10 mouse cellular contexts compared by ENCODE assay signal in the genomic region with DNA sequence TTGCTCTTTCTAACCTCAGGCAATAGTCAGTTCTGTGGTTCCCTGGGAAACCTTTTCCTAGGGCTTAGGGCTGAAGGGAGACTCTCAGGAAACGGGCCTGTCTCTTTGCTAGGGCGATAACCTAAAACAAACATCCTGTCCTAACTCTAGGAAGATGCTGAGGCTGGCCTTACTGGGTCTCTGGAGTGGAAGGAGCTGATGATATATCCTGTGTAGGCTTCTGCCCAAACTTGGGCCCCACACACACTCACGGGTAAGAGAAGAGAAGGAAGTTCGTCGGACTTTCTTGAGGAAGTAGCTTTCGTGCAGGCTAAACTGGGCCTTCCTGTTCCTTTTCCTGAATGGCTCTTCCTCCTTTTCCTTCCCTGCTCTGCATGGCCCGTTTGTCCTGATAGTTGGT. TPM values are rescaled to one million over a fixed set of nuclear protein-coding genes. Genes with fewer than 3 reads are reported as not detected.
DNase-seq lines count a peak whose midpoint lies in the region; ATAC-seq and TF ChIP-seq lines count a peak whose summit lies in the region.
"Had no signal": no experiment of that assay in that cellular context is flagged by ENCODE, and none has a peak within 500 bp of the region (broad histone marks: within the 10 kb centered on the region; RNA-seq: fewer than 3 reads in every experiment).

No protein-coding gene starts in this region.

- no peak for DNase-seq in hindbrain, embryonic 11.5 days (ENCODE audit: low spot score)
- no peak for DNase-seq in hindbrain, postnatal 0 days (ENCODE audit: low spot score)
- no peak for DNase-seq in embryonic facial prominence, embryonic 11.5 days (ENCODE audit: low spot score)
- no peak for DNase-seq in cerebellum, postnatal 25 days
- no peak for DNase-seq in gastrocnemius, postnatal 10 days
- DNase-seq in right cerebral cortex, postnatal 36 days (ENCODE audit: low spot score in 2 of 2), result no peak
- DNase-seq: spleen, adult 18-20 months had no signal

- TF ChIP-seq CTCF in hindbrain, postnatal 0 days (IDR thresholded peaks at IDR 0.05; ENCODE audit: low read depth), result no peak

- H3K27me3 ChIP-seq in hindbrain, embryonic 11.5 days (ENCODE audit: control insufficient read depth, insufficient read depth, low read length), result no peaks in the 10 kb centered on the region
- H3K27me3 ChIP-seq in hindbrain, postnatal 0 days (ENCODE audit: insufficient read depth, low read length), result no peaks in the 10 kb centered on the region
- no peaks in the 10 kb centered on the region for H3K27me3 ChIP-seq in embryonic facial prominence, embryonic 11.5 days (ENCODE audit: control insufficient read depth, insufficient read depth, low read length)
- no peaks in the 10 kb centered on the region for H3K27me3 ChIP-seq in kidney, embryonic 15.5 days
- H3K27me3 ChIP-seq: embryonic facial prominence, embryonic 12.5 days had no signal

- H3K9ac ChIP-seq in hindbrain, embryonic 11.5 days (ENCODE audit: low read depth, low read length), result no peak overlapping the region
- H3K9ac ChIP-seq in hindbrain, postnatal 0 days (replicated peaks; ENCODE audit: low read length), result no peak overlapping the region
- H3K9ac ChIP-seq in embryonic facial prominence, embryonic 11.5 days (replicated peaks; ENCODE audit: low read length), result no peak overlapping the region
- H3K9ac ChIP-seq in kidney, embryonic 15.5 days, result no peak overlapping the region
- H3K9ac ChIP-seq: embryonic facial prominence, embryonic 12.5 days had no signal

- H3K9me3 ChIP-seq in hindbrain, embryonic 11.5 days (ENCODE audit: control insufficient read depth, low read length), result no peaks in the 10 kb centered on the region
- H3K9me3 ChIP-seq in hindbrain, postnatal 0 days (ENCODE audit: low read length), result no peaks in the 10 kb centered on the region
- no peaks in the 10 kb centered on the region for H3K9me3 ChIP-seq in embryonic facial prominence, embryonic 11.5 days (replicated peaks; ENCODE audit: control insufficient read depth, low read length)
- H3K9me3 ChIP-seq in kidney, embryonic 15.5 days (replicated peaks), result no peaks in the 10 kb centered on the region
- H3K9me3 ChIP-seq: embryonic facial prominence, embryonic 12.5 days had no signal

- no peak overlapping the region for H3K4me3 ChIP-seq in hindbrain, embryonic 11.5 days (ENCODE audit: low read depth, low read length)
- H3K4me3 ChIP-seq in hindbrain, postnatal 0 days (ENCODE audit: low read length), result no peak overlapping the region
- no peak overlapping the region for H3K4me3 ChIP-seq in embryonic facial prominence, embryonic 11.5 days (ENCODE audit: low read depth, low read length)
- H3K4me3 ChIP-seq in kidney, embryonic 15.5 days (replicated peaks), result no peak overlapping the region
- no peak overlapping the region for H3K4me3 ChIP-seq in macrophage (ENCODE audit: inconsistent target)
- H3K4me3 ChIP-seq: embryonic facial prominence, embryonic 12.5 days had no signal

- 73% methylated on average over 7 of the region's 7 CpGs for WGBS in hindbrain, embryonic 11.5 days
- 79% methylated on average over 7 of the region's 7 CpGs for WGBS in hindbrain, postnatal 0 days
- WGBS in embryonic facial prominence, embryonic 11.5 days, result 53% methylated on average over 7 of the region's 7 CpGs
- WGBS in kidney, embryonic 15.5 days, result 41% methylated on average over 7 of the region's 7 CpGs
- WGBS in macrophage (ENCODE audit: missing documents), result 2% methylated on average over 7 of the region's 7 CpGs

- peaks cover 99% of the 10 kb centered on the region for H3K79me2 ChIP-seq in macrophage (ENCODE audit: inconsistent target)

- no peak overlapping the region for H3K4me2 ChIP-seq in hindbrain, embryonic 11.5 days (replicated peaks; ENCODE audit: low read depth, low read length)
- H3K4me2 ChIP-seq in hindbrain, postnatal 0 days (ENCODE audit: low read depth, low read length), result no peak overlapping the region
- H3K4me2 ChIP-seq in embryonic facial prominence, embryonic 11.5 days (ENCODE audit: low read depth, low read length), result no peak overlapping the region
- H3K4me2 ChIP-seq in kidney, embryonic 15.5 days, result no peak overlapping the region
- H3K4me2 ChIP-seq: embryonic facial prominence, embryonic 12.5 days had no signal

- peak overlapping the region; percentile 68; the same call in 1 of the 2 replicates for H3K27ac ChIP-seq in hindbrain, embryonic 11.5 days (ENCODE audit: low read depth, low read length)
- H3K27ac ChIP-seq in hindbrain, postnatal 0 days, result no peak overlapping the region
- H3K27ac ChIP-seq in embryonic facial prominence, embryonic 11.5 days (replicated peaks; ENCODE audit: low read depth, low read length), result 0 out of 2 replicates have a peak overlapping the region, but pooled peaks have one; percentile 28
- peak overlapping the region; percentile 81 for H3K27ac ChIP-seq in kidney, embryonic 15.5 days
- peak overlapping the region; percentile 95 for H3K27ac ChIP-seq in macrophage
- H3K27ac ChIP-seq: embryonic facial prominence, embryonic 12.5 days had no signal

- peaks cover 11% of the 10 kb centered on the region; the same call in 1 of the 2 replicates for H3K4me1 ChIP-seq in hindbrain, embryonic 11.5 days (replicated peaks; ENCODE audit: control insufficient read depth, insufficient read depth, low read length)
- H3K4me1 ChIP-seq in hindbrain, postnatal 0 days (ENCODE audit: insufficient read depth, low read length), result peaks cover 5% of the 10 kb centered on the region; the same call in 1 of the 2 replicates
- no peaks in the 10 kb centered on the region for H3K4me1 ChIP-seq in embryonic facial prominence, embryonic 11.5 days (ENCODE audit: control insufficient read depth, insufficient read depth, low read length)
- H3K4me1 ChIP-seq in kidney, embryonic 15.5 days, result peaks cover 56% of the 10 kb centered on the region
- H3K4me1 ChIP-seq: embryonic facial prominence, embryonic 12.5 days had no signal

- no peaks in the 10 kb centered on the region for H3K36me3 ChIP-seq in hindbrain, embryonic 11.5 days (ENCODE audit: control insufficient read depth, insufficient read depth, low read length)
- H3K36me3 ChIP-seq in hindbrain, postnatal 0 days (ENCODE audit: insufficient read depth, low read length), result no peaks in the 10 kb centered on the region
- no peaks in the 10 kb centered on the region for H3K36me3 ChIP-seq in embryonic facial prominence, embryonic 11.5 days (replicated peaks; ENCODE audit: control insufficient read depth, insufficient read depth, low read depth, low read length)
- H3K36me3 ChIP-seq in kidney, embryonic 15.5 days, result peaks cover 8% of the 10 kb centered on the region; the same call in 1 of the 2 replicates
- H3K36me3 ChIP-seq in macrophage (ENCODE audit: inconsistent target), result peaks cover 15% of the 10 kb centered on the region; the same call in 1 of the 2 replicates

- no peak for ATAC-seq in hindbrain, embryonic 11.5 days (ENCODE audit: low FRiP score)
- no peak for ATAC-seq in hindbrain, postnatal 0 days
- no peak for ATAC-seq in embryonic facial prominence, embryonic 11.5 days (replicated peaks; ENCODE audit: insufficient number of reproducible peaks, low FRiP score, low TSS enrichment, low read depth)
- ATAC-seq in kidney, embryonic 15.5 days (replicated peaks; ENCODE audit: low FRiP score), result no peak

RNA-seq across cellular contexts. Expression of gene Zfp710, which starts 19.6 kb away (rescaled TPM):
- 26.4 and 28.4 TPM in 2 replicates for polyA plus RNA-seq in hindbrain, embryonic 11.5 days (2014; fragmentation: Nextera tagmentation; extraction: Ambion mirVana)
- 25.8 and 29.7 TPM in 2 replicates for total RNA-seq in hindbrain, postnatal 0 days (2014; rRNA removed)
- polyA plus RNA-seq in hindbrain, postnatal 0 days (2015; fragmentation: Nextera tagmentation; extraction: Ambion mirVana), result 8.4 and 10.3 TPM in 2 replicates
- polyA plus RNA-seq in embryonic facial prominence, embryonic 11.5 days (2014; fragmentation: Nextera tagmentation; extraction: Ambion mirVana), result 16.4 and 17.8 TPM in 2 replicates
- 20.1 and 20.5 TPM in 2 replicates for polyA plus RNA-seq in kidney, embryonic 15.5 days (2015; fragmentation: Nextera tagmentation; extraction: Ambion mirVana)
- total RNA-seq in macrophage (2018; cell fraction: chromatin; rRNA removed), result 100 to 1,000 TPM in 9 of 26 experiments, 10 to 100 TPM in 17; 10.9 to 127 (median 87.0) TPM
- 10 to 100 TPM; 18.9 to 85.9 (median 65.4) TPM for total RNA-seq in macrophage (2018; cell fraction: cytosol; rRNA removed)
- 100 to 1,000 TPM in 9 of 26 experiments, 10 to 100 TPM in 17; 15.7 to 151 (median 83.9) TPM for total RNA-seq in macrophage (2018; cell fraction: nucleus; rRNA removed)
- polyA plus RNA-seq in macrophage (2018), result 33.7 to 69.0 TPM (median 50.1 TPM) in 3 replicates
- total RNA-seq in gastrocnemius, postnatal 10 days (2021), result 10 to 100 TPM; 14.2 to 16.7 TPM
